Mouse (Mus musculus) erythroblast, embryonic 14.5 days (primary cell): Measurements from ENCODE around the gene Chchd6. TPM values are rescaled to one million over a fixed set of nuclear protein-coding genes. Genes with fewer than 3 reads are reported as not detected.
A peak's percentile ranks its signal among the peaks of the same experiment; 100 is the strongest.

Experiments
- H3K27me3 ChIP-seq: 2 replicates; pipeline ENCODE4 v1.6.1; 2012; ENCODE audit warnings: inconsistent platforms; ENCODE audit not compliant: control insufficient read depth
- H3K36me3 ChIP-seq: 2 replicates; pipeline ENCODE4 v1.6.1; 2012; ENCODE audit warnings: mild to moderate bottlenecking, inconsistent platforms; ENCODE audit not compliant: control insufficient read depth
- H3K4me1 ChIP-seq: 2 replicates; pipeline ENCODE4 v1.6.1; 2012; ENCODE audit warnings: inconsistent platforms; ENCODE audit not compliant: control insufficient read depth
- H3K4me3 ChIP-seq: replicated peaks from 2 replicates; pipeline ENCODE3; 2012; ENCODE audit warnings: moderate library complexity, mild to moderate bottlenecking, inconsistent platforms
- H3K9me3 ChIP-seq: 2 replicates; pipeline ENCODE4 v1.6.1; 2012; ENCODE audit warnings: low read length, inconsistent platforms, mixed read lengths; ENCODE audit not compliant: control insufficient read depth
- GATA1 ChIP-seq: IDR thresholded peaks from 2 replicates; pipeline ENCODE4 v1.6.1; 2012; ENCODE audit warnings: low read length, inconsistent platforms, mixed read lengths
- TAL1 ChIP-seq: IDR thresholded peaks from 3 replicates; pipeline ENCODE4 v1.6.1; 2012; ENCODE audit warnings: low read length, inconsistent platforms, mixed read lengths
- polyA plus RNA-seq: library from polyadenylated mRNA; stranded (reverse); fragments of >175 nt; gene quantifications from 2 replicates; pipeline ENCODE4 v1.2.3, GENCODE M21; 2012

Gene Chchd6
- polyA plus RNA-seq, 1 experiment = 1.6 TPM

- Histone ChIP-seq H3K36me3 (no peaks in the 10 kb centered on the region), H3K27me3 (peaks cover 26% of the 10 kb centered on the region), H3K9me3 (no peaks in the 10 kb centered on the region), H3K4me1 (peaks cover 48% of the 10 kb centered on the region), H3K4me3 (peak overlapping the region; percentile 48)
- TF ChIP-seq TAL1 = no peak
- TF ChIP-seq GATA1 = no peak
Observed at GRCm38 (mm10) chr6:89363107-89363451, 232.4 kb downstream of the Chchd6 start.

- peaks cover 26% of the 10 kb centered on the region for H3K27me3 ChIP-seq
- H3K4me3 ChIP-seq = peak within 1 kb of the TSS; percentile 73
- H3K4me1 ChIP-seq = peaks cover 48% of the 10 kb centered on the region
- no peaks in the 10 kb centered on the region; the same call in 1 of the 2 replicates for H3K36me3 ChIP-seq
- no peak for TF ChIP-seq TAL1
- no peak for TF ChIP-seq GATA1
- H3K9me3 ChIP-seq = no peaks in the 10 kb centered on the region
Observed at GRCm38 (mm10) chr6:89362281-89363106, 233.0 kb downstream of the Chchd6 start, which contains the start of gene Plxna1. Gene Plxna1, minus strand, starts transcription at chr6:89362620.

DNA sequence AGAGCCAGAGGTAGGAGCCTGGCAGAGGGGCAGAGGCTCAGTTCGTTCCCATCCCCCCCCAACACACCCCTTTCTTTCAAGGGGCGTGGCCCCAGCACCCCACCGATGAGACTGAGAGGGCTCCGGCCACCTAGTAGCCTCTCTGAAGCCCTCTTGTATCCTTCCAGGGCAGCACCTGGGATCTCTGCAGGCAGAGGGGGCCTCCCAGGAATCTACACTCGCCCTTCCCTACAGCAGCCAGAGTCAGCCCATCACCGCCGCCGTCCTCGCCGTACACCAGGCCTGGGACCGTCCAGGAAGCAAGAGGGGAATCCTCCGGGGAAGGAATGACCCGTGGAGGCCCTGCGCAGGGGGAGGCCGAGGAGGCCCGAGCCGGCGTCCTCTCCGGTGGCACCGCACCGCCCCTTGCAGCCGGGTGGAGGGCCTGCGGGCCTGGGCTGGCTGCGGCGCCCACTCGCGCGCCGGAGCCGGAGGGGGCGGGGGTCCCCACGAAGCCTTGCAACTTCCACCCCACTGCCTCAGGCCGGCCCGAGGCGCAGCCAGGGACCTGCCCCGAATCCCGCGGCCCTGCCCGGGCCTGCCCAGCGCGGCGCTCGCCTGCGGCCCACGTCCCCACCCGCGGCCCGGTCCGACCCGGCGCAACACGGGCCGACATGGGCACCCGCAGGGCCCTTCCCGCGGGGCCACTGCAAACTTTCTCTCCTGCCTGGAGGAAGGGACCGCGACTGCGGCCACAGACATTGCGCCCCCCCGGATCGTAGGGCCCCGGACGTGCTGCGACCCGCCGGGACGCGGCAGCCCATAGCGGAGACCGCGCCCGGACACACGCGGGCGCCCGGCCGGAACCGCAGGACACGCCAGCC, 233.8 kb downstream of the Chchd6 start:
- H3K27me3 ChIP-seq = peaks cover 26% of the 10 kb centered on the region
- peaks cover 8% of the 10 kb centered on the region for H3K36me3 ChIP-seq
- H3K9me3 ChIP-seq = no peaks in the 10 kb centered on the region
- H3K4me1 ChIP-seq = peaks cover 48% of the 10 kb centered on the region
- TF ChIP-seq TAL1 (no peak), GATA1 (no peak)
- H3K4me3 ChIP-seq = peak overlapping the region; percentile 73

- TF ChIP-seq GATA1 = no peak
- no peak for TF ChIP-seq TAL1
- peak overlapping the region; percentile 73 for H3K4me3 ChIP-seq
- peaks cover 15% of the 10 kb centered on the region for H3K36me3 ChIP-seq
- peaks cover 48% of the 10 kb centered on the region for H3K4me1 ChIP-seq
- H3K9me3 ChIP-seq = no peaks in the 10 kb centered on the region
- peaks cover 26% of the 10 kb centered on the region for H3K27me3 ChIP-seq
Observed at GRCm38 (mm10) chr6:89360709-89361417, 234.6 kb downstream of the Chchd6 start.

DNA sequence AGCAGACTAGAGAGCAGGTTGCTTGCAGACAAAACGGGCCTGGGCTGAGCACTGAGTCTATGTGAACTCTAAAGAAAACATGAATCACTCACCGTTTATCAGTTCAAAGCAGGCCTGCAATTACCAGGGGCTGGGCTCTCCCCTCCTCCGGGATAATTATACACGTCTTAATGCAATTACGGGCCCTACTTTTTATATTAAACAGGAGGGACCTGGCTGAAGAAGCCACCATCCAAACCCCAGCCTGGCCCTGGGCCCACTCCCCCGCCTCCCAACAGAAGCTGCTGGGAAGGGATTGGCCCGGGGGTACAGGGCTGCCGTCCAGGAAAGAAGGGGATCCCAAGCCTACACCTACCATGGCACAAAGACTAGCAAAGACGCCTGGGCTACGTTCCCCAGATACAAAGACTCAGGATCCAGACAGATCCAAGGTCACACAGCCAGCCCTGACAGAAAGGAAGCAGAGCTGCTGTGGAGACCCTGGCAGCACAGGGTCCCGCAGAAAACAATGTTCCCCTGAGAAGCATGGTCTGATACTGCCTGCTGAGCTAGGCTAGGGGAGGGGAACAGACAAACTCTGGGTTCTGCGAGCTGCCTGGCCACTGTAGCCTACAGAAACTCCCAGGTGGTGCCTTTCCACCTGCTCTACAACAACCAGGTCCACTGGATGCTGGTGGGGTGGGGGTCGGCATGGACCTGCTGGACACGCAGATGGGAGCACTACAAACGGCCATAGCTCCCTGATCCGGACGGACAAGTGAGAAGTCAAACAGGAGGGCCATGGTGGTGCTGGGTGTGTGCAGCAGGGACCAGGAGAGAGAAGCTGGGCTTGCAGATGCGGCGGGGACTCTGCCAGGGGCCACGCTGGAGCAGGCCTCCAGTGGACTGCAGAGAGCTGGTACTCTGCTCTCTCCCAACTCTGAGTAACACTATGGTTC, 235.4 kb downstream of the Chchd6 start:
- TF ChIP-seq GATA1 (no peak), TAL1 (no peak)
- Histone ChIP-seq H3K9me3 (no peaks in the 10 kb centered on the region), H3K4me1 (peaks cover 48% of the 10 kb centered on the region), H3K4me3 (peak overlapping the region; percentile 73), H3K36me3 (peaks cover 18% of the 10 kb centered on the region), H3K27me3 (peaks cover 26% of the 10 kb centered on the region)

DNA sequence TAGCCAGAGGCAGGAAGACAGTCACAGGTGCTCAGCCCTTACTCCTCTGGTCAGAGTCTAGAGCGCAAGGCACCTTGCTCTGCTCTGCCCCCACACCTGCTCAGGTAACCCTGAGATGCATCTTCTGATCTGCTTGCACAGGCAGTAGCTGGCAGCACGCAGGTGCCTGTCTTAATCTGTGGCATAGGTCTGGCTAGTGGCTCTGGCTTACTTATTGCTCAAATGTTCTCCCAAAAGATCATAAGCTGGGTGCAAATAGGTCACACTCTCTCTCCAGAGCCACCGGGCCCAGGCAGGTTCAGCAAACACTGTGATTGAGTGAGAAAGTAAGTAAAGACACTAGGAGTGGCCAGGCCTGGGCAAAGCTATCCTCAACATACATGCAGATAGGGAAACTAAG, 236.3 kb downstream of the Chchd6 start:
- Histone ChIP-seq H3K4me1 (peaks cover 48% of the 10 kb centered on the region), H3K36me3 (peaks cover 22% of the 10 kb centered on the region)

DNA sequence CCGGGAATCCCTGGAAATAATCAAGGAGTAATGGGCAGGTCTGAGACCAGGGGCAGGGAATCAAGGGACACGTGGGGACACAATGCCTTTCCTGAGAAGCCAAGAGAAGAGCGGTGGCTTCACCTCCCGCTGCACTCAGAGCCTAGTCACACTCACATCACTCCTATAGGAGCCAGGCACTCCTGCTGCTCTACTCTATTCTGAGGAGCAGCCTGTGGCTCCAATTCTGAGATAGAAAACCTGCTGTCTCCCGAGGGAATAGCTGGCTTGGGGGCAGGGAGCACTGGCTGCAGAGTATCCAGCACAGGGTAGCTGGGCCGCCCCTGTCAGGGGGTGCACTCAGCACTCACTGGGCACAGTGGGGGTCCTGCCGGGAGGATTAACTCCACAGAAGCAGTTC, 239.8 kb downstream of the Chchd6 start:
- Histone ChIP-seq H3K27me3 (no peaks in the 10 kb centered on the region), H3K9me3 (no peaks in the 10 kb centered on the region), H3K36me3 (peaks cover 29% of the 10 kb centered on the region), H3K4me1 (peaks cover 26% of the 10 kb centered on the region), H3K4me3 (no peak overlapping the region)
- TF ChIP-seq TAL1 = no peak
- no peak for TF ChIP-seq GATA1

More for the DNA sequence above, 236.3 kb downstream of the Chchd6 start:
- Histone ChIP-seq H3K9me3 (no peaks in the 10 kb centered on the region), H3K4me3 (no peak overlapping the region), H3K27me3 (peaks cover 26% of the 10 kb centered on the region)
- no peak for TF ChIP-seq TAL1

GRCm38 (mm10) chr6:89354726-89355125, 240.7 kb downstream of the Chchd6 start:
- H3K4me1 ChIP-seq = peaks cover 19% of the 10 kb centered on the region
- no peaks in the 10 kb centered on the region for H3K27me3 ChIP-seq
- peaks cover 35% of the 10 kb centered on the region for H3K36me3 ChIP-seq
- H3K4me3 ChIP-seq = no peak overlapping the region
- TF ChIP-seq GATA1 = no peak
- TF ChIP-seq TAL1 = no peak
- no peaks in the 10 kb centered on the region for H3K9me3 ChIP-seq
